Mouse (Mus musculus) forebrain, postnatal 0 days (tissue): ENCODE results near the gene 4921504E06Rik. TPM values are rescaled to one million over a fixed set of nuclear protein-coding genes. Genes with fewer than 3 reads are reported as not detected.

Experiments
- ATAC-seq: fragments of 200-750 bp; cut with Nextera tagmentation; 2 replicates; pipeline ENCODE4 v1.8.0; 2017; ENCODE audit warnings: mild to moderate bottlenecking, moderate library complexity
- DNase-seq: peaks from one replicate; pipeline ENCODE4 v3.0.0-alpha.2; 2015
- H3K27ac ChIP-seq: fragments of 300-500 bp; sonication (generic); 2 replicates; pipeline ENCODE4 v1.5.1; 2014; ENCODE audit warnings: low read depth, mild to moderate bottlenecking, antibody characterized with exemption, low read length, moderate library complexity, mixed read lengths
- H3K27me3 ChIP-seq: fragments of 300-500 bp; sonication (generic); 2 replicates; pipeline ENCODE4 v1.6.1; 2014; ENCODE audit warnings: mild to moderate bottlenecking, low read length, mixed read lengths; ENCODE audit not compliant: insufficient read depth
- H3K36me3 ChIP-seq: fragments of 300-500 bp; sonication (generic); 2 replicates; pipeline ENCODE4 v1.6.1; 2014; ENCODE audit warnings: mild to moderate bottlenecking, moderate library complexity; ENCODE audit not compliant: insufficient read depth
- H3K4me1 ChIP-seq: fragments of 300-500 bp; sonication (generic); 2 replicates; pipeline ENCODE4 v1.6.1; 2014; ENCODE audit warnings: antibody characterized with exemption; ENCODE audit not compliant: insufficient read depth
- H3K4me2 ChIP-seq: fragments of 300-500 bp; sonication (generic); 2 replicates; pipeline ENCODE4 v1.6.1; 2014; ENCODE audit warnings: low read depth, mild to moderate bottlenecking, moderate library complexity
- H3K4me3 ChIP-seq: fragments of 300-500 bp; sonication (generic); 2 replicates; pipeline ENCODE4 v1.5.1; 2014; ENCODE audit warnings: low read depth, low read length, mixed read lengths
- H3K9ac ChIP-seq: fragments of 300-500 bp; sonication (generic); 2 replicates; pipeline ENCODE4 v1.6.1; 2014; ENCODE audit warnings: mild to moderate bottlenecking
- H3K9me3 ChIP-seq: fragments of 300-500 bp; sonication (generic); 2 replicates; pipeline ENCODE4 v1.6.1; 2016; ENCODE audit warnings: low read length
- CTCF ChIP-seq: sonication (generic); IDR thresholded peaks from 2 replicates; pipeline ENCODE4 v1.5.1; 2016; ENCODE audit warnings: antibody characterized with exemption, control low read depth, low read depth
- WGBS: fragments of 180-500 bp; shearing (Covaris S2); extraction: QIAGEN DNeasy Blood & Tissue Kit; methylation state at CpG from one replicate; pipeline ENCODE4 v1.1.7; 2014; 5-methylcytosine and 5-hydroxymethylcytosine counted together
- polyA plus RNA-seq: library from polyadenylated mRNA; unstranded; fragments of >200 nt; fragmentation: Nextera tagmentation; extraction: Ambion mirVana; gene quantifications from 2 replicates; pipeline ENCODE4 v1.2.1, GENCODE M21; 2015
- total RNA-seq: library from RNA; depleted of rRNA; stranded (reverse); fragments of >200 nt; gene quantifications from 2 replicates; pipeline ENCODE4 v1.2.3, GENCODE M21; 2014

Gene 4921504E06Rik
- total and polyA plus RNA-seq, 2 experiments from 2014 or later, result not detected

GRCm38 (mm10) chr2:19452531-19453055 is 101.1 kb downstream of the 4921504E06Rik start:
- peaks cover 87% of the 10 kb centered on the region for H3K27me3 ChIP-seq
- 2% methylated on average over 19 of the region's 19 CpGs for WGBS
- H3K9ac ChIP-seq, result no peak overlapping the region
- no peaks in the 10 kb centered on the region for H3K9me3 ChIP-seq
- H3K4me1 ChIP-seq, result no peaks in the 10 kb centered on the region
- no peak overlapping the region for H3K4me3 ChIP-seq
- no peak overlapping the region for H3K4me2 ChIP-seq
- H3K27ac ChIP-seq, result no peak overlapping the region
- DNase-seq (no peak), ATAC-seq (no peak)
- TF ChIP-seq CTCF, result no peak
- H3K36me3 ChIP-seq, result no peaks in the 10 kb centered on the region

GRCm38 (mm10) chr2:19449308-19449707 is 104.4 kb downstream of the 4921504E06Rik start:
- peaks cover 93% of the 10 kb centered on the region for H3K27me3 ChIP-seq
- no peak overlapping the region for H3K27ac ChIP-seq
- H3K9ac ChIP-seq, result no peak overlapping the region
- H3K4me1 ChIP-seq, result peaks cover 4% of the 10 kb centered on the region; the same call in 1 of the 2 replicates
- no peak for DNase-seq
- H3K4me2 ChIP-seq, result no peak overlapping the region
- ATAC-seq, result no peak
- no peaks in the 10 kb centered on the region for H3K9me3 ChIP-seq
- no peak for TF ChIP-seq CTCF
- no peak overlapping the region for H3K4me3 ChIP-seq
- WGBS, result 22% methylated on average over 4 of the region's 4 CpGs
- no peaks in the 10 kb centered on the region for H3K36me3 ChIP-seq

- Histone ChIP-seq H3K27ac (no peak overlapping the region), H3K9me3 (no peaks in the 10 kb centered on the region), H3K27me3 (peaks cover 87% of the 10 kb centered on the region), H3K4me1 (peaks cover 4% of the 10 kb centered on the region; the same call in 1 of the 2 replicates), H3K36me3 (no peaks in the 10 kb centered on the region), H3K9ac (no peak overlapping the region), H3K4me2 (peak overlapping the region; percentile 37), H3K4me3 (peak overlapping the region; percentile 12)
- under 1% methylated on average over 31 of the region's 31 CpGs for WGBS
- peak; percentile 72 for ATAC-seq
- TF ChIP-seq CTCF, result peak; percentile 58; the same call in 1 of the 2 replicates
- DNase-seq, result no peak
These were observed 105.5 kb downstream of the 4921504E06Rik start for GRCm38 (mm10) chr2:19448042-19448700.

- no peak overlapping the region for H3K4me3 ChIP-seq
- no peak overlapping the region for H3K9ac ChIP-seq
- ATAC-seq, result no peak
- WGBS, result 4% methylated on average over 7 of the region's 7 CpGs
- H3K4me1 ChIP-seq, result peaks cover 4% of the 10 kb centered on the region; the same call in 1 of the 2 replicates
- H3K4me2 ChIP-seq, result no peak overlapping the region
- no peak overlapping the region for H3K27ac ChIP-seq
- DNase-seq, result no peak
- H3K9me3 ChIP-seq, result no peaks in the 10 kb centered on the region
- no peak for TF ChIP-seq CTCF
- peaks cover 85% of the 10 kb centered on the region for H3K27me3 ChIP-seq
- H3K36me3 ChIP-seq, result no peaks in the 10 kb centered on the region
These were observed 107.0 kb downstream of the 4921504E06Rik start for GRCm38 (mm10) chr2:19446746-19447145.

GRCm38 (mm10) chr2:19445871-19446501 is 107.7 kb downstream of the 4921504E06Rik start:
- peak overlapping the region; percentile 55 for H3K4me2 ChIP-seq
- no peak overlapping the region for H3K9ac ChIP-seq
- DNase-seq (no peak), ATAC-seq (peak; percentile 49; the same call in 1 of the 2 replicates)
- H3K27me3 ChIP-seq, result peaks cover 85% of the 10 kb centered on the region
- H3K27ac ChIP-seq, result no peak overlapping the region
- 5% methylated on average over 66 of the region's 67 CpGs for WGBS
- H3K4me3 ChIP-seq, result peak overlapping the region; percentile 35
- no peaks in the 10 kb centered on the region for H3K9me3 ChIP-seq
- H3K4me1 ChIP-seq, result peaks cover 4% of the 10 kb centered on the region; the same call in 1 of the 2 replicates
- no peak for TF ChIP-seq CTCF
- no peaks in the 10 kb centered on the region for H3K36me3 ChIP-seq

GRCm38 (mm10) chr2:19444931-19445831 is 108.5 kb downstream of the 4921504E06Rik start, which contains the start of gene Ptf1a:
Gene Ptf1a, plus strand, starts transcription at chr2:19445663.
- Histone ChIP-seq H3K27me3 (peaks cover 85% of the 10 kb centered on the region), H3K9me3 (no peaks in the 10 kb centered on the region), H3K9ac (no peak within 1 kb of the TSS), H3K4me1 (peaks cover 4% of the 10 kb centered on the region; the same call in 1 of the 2 replicates), H3K36me3 (no peaks in the 10 kb centered on the region), H3K4me2 (peak within 1 kb of the TSS; percentile 55), H3K27ac (no peak within 1 kb of the TSS), H3K4me3 (peak within 1 kb of the TSS; percentile 35)
- DNase-seq (no peak), ATAC-seq (peak; percentile 51)
- WGBS, result 1% methylated on average over 53 of the region's 53 CpGs
- no peak for TF ChIP-seq CTCF
